Mouse (Mus musculus) thymus, adult 2 months (tissue): ENCODE measurements at regions not wholly inside any gene's neighbourhood (a gene's known extent, or its start where the extent isn't known, plus 50 kb on each side); places are given as distances from the start of the nearest gene placed in this dataset.

Experiments used
- CTCF ChIP-seq: fragments of 200-500 bp; IDR thresholded peaks from 2 replicates; pipeline ENCODE4 v1.5.1; 2012; ENCODE audit warnings: mild to moderate bottlenecking, control low read depth, low read length, moderate library complexity, borderline replicate concordance; ENCODE audit not compliant: control insufficient read depth, poor library complexity, insufficient read depth; ENCODE audit errors: extremely low read depth
- POLR2A ChIP-seq: fragments of 200-500 bp; IDR thresholded peaks from 2 replicates; pipeline ENCODE4 v1.6.1; 2012; ENCODE audit warnings: mild to moderate bottlenecking, low read length, control low read depth, moderate library complexity; ENCODE audit not compliant: control insufficient read depth, poor library complexity, insufficient read depth; ENCODE audit errors: extremely low read depth

GRCm38 (mm10) chr10:96692821-96693220, 76.0 kb downstream of the Btg1 start:
- TF ChIP-seq CTCF (no peak), POLR2A (no peak)
